In the genomic region with DNA sequence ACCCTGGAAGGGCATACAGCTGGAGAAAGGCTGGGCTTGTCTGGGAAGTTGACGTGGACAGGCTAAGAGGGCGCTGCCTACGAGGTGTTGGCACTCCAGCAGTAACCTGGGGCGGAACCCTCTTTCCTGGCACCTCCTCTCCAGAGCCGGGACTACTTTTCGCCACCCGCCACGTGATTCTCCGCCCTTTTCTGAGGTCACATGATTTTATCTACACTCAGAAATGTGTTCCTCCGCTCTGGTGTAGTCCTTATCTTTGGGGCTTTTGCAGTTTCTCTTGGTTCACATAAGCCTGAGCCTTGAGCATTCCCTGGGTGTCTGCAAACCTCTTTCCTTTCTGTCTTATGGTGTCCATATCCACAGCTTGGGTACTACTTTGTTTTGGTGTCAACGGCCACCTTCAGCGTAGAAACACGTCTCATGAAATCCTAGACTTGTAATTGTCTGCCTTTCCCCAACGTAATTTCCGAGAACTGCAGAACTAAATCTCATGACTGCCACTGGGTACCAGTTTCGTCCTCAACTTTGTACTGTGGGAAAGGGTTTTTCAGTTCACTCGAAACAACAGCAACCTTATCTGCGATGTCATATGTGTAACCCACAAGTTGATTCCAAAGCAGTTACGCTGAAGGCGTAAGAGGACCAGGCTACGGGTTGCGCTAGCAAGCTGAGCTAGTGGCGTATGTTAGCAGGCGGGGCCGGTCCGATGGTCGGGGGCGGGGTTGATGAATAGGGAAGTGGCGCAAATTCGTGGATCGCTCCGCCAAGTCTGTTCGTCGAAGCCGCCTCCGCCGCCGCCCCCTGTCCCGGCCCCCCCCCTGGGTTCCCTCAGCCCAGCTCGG, we compare ENCODE assay signal across 8 mouse cellular contexts. TPM values are rescaled to one million over a fixed set of nuclear protein-coding genes. Genes with fewer than 3 reads are reported as not detected.
DNase-seq lines count a peak whose midpoint lies in the region; ATAC-seq and TF ChIP-seq lines count a peak whose summit lies in the region.

Gene Gabarap (plus strand): TSS at position 294 of the 842 bp plus-strand sequence.

- peak within 1 kb of the TSS; percentile 87 for H3K27ac ChIP-seq in cortical plate, adult 2 months (ENCODE audit: insufficient read depth, low read length)

- H3K4me1 ChIP-seq in cortical plate, adult 2 months (ENCODE audit: control insufficient read depth, insufficient read depth, low read length): peaks cover 6% of the 10 kb centered on the region; the same call in 1 of the 2 replicates
- H3K4me1 ChIP-seq in megakaryocyte, embryonic 14.5 days: peaks cover 43% of the 10 kb centered on the region

- ATAC-seq in activated CD4-positive, CD25-positive, alpha-beta regulatory T cell, adult 4 months: peak; percentile 53

- no peaks in the 10 kb centered on the region for H3K27me3 ChIP-seq in megakaryocyte, embryonic 14.5 days (replicated peaks)

- no peaks in the 10 kb centered on the region for H3K9me3 ChIP-seq in megakaryocyte, embryonic 14.5 days

- peaks cover 70% of the 10 kb centered on the region for H3K36me3 ChIP-seq in megakaryocyte, embryonic 14.5 days (replicated peaks; ENCODE audit: low read length)

- peak within 1 kb of the TSS; percentile 89 for H3K4me3 ChIP-seq in cortical plate, adult 2 months (ENCODE audit: insufficient read depth, low read length)
- H3K4me3 ChIP-seq in megakaryocyte, embryonic 14.5 days (replicated peaks): peak within 1 kb of the TSS; percentile 96

- DNase-seq in gastrocnemius, adult 8-10 months (ENCODE audit: low spot score in 2 of 2): peak; percentile 93 to 95
- peak; percentile 99 for DNase-seq in hindlimb bud, embryonic 11.5 days (ENCODE audit: extremely low spot score, low read depth, low spot score)
- peak; percentile 94 to 95 for DNase-seq in left cerebral cortex, adult 8-10 months (ENCODE audit: low spot score in 2 of 2)
- peak; percentile 98 for DNase-seq in right cerebral cortex, postnatal 10 days (ENCODE audit: low spot score in 2 of 2)
- DNase-seq in urinary bladder, postnatal 25 days (ENCODE audit: low spot score): peak; percentile 93

- TF ChIP-seq CTCF in cortical plate, adult 2 months (IDR thresholded peaks at IDR 0.05; ENCODE audit: extremely low read depth, insufficient read depth, low read length): no peak

- peak; percentile 70; the same call in 1 of the 2 replicates for TF ChIP-seq POLR2A in cortical plate, adult 2 months (IDR thresholded peaks at IDR 0.05; ENCODE audit: extremely low read depth, insufficient read depth, low read length)

RNA-seq across cellular contexts. Expression of gene Gabarap, which starts in this region (rescaled TPM):
- 100 to 1,000 TPM; 343 to 373 TPM for polyA plus RNA-seq in activated CD4-positive, CD25-positive, alpha-beta regulatory T cell, adult 4 months (2017; shearing (Covaris generic))
- polyA plus RNA-seq in cortical plate, adult 2 months (2012; rRNA removed): 330 and 334 TPM in 2 replicates
- total RNA-seq in gastrocnemius, adult 8-10 months (2022): 100 to 1,000 TPM; 186 to 216 (median 214) TPM
- 100 to 1,000 TPM; 218 to 247 (median 236) TPM for total RNA-seq in left cerebral cortex, adult 8-10 months (2022)
- 495 and 977 TPM in 2 replicates for polyA plus RNA-seq in megakaryocyte, embryonic 14.5 days (2012; ENCODE audit: insufficient read depth, low replicate concordance)

Comparison
In these comparisons a context has a peak if more than half of its experiments do, and no peak if none do; other contexts are left out.
1. Peak in every context shown above with its lines: DNase-seq, ATAC-seq, H3K4me3 ChIP-seq and H3K27ac ChIP-seq.